Mouse (Mus musculus) cerebellum, postnatal 36 days (tissue): ENCODE measurements around the gene Zglp1.

Experiments used
- DNase-seq, 2 experiments: peaks; one replicate each; pipeline ENCODE4 v3.0.0; 2021 to 2022; ENCODE audit warnings: mixed read lengths in 2 of 2

The Zglp1 gene

GRCm38 (mm10) chr9:21025258-21025810 lies 41.6 kb downstream of the Zglp1 start:
- no peak for DNase-seq

GRCm38 (mm10) chr9:21022726-21023125 lies 44.2 kb downstream of the Zglp1 start:
- DNase-seq: no peak

DNA sequence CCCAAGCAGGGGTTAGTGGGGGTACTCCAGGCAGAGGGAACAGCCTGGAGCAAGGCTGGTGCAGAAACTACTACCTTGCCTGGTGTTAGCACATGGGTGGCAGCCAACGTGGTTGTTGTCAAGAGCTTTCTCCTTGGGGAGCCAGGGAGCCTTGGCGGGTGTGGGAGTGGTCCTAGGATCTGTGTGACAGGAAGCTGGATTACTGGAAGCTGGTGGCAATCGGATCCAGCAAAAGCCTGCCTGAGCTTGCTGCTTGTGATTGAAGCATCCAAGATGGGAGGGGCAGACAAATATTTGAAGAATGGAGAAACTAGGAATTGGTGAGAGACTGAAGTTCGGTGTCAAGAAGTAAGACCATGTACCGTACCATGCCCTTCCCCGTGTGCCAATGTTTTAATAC lies 44.6 kb downstream of the Zglp1 start:
- DNase-seq: no peak

DNA sequence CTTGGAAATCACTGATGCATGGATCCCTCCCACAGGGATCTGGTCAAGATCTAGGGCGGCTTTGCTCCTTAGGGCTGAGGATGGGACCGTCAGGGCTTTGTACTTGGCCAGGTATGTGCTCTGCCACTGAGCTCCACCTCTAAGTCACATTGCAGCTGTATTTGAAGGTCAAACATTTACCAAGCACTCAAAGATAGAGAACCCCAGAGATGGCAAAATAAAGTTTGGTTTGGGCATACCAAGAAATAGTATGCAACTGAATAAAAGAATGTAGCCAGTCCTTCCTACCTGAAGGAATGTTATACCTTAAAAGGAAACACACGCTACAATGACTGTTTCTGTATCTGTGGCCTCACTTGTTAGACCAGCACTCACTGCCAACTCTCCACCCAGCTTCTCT lies 45.5 kb downstream of the Zglp1 start:
- DNase-seq: no peak

DNA sequence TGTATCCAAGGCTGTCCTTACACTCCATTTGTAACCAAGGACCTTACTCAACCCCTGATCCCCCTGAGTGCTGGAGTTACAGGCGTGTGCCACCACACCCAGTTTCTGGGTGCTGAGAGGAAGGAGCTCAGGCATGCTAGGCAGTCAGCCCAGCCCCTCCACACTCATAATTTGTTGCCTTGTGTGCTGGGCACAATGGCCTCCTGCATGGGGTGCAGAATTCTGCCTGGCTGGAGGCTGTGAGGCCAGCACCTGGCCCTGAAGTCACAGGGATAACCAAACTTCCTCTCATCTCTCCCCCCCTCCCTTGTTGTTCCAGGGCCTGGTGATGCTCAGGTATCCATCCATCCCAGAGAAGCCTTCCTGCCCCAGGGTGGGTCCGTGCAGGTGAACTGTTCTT lies 48.3 kb downstream of the Zglp1 start:
- DNase-seq: no peak

DNA sequence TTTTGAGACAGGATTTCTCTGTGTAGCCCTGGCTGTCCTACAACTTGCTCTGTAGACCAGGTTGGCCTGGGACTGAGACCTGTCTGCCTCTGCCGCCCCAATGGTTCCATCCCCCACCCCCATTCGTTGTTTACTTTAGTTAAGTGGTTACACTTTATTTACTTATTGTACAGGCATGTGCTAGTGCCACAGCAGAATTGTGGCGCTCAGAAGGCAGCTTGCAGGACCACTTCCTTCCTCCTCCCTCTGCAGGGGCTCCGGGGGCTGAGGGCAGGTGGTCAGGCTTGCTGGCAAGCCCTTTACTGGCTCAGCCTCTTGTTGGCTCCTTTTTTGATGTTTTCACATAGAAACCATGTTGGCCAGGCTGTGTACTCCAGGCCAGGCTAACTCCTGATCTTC lies 49.7 kb downstream of the Zglp1 start:
- DNase-seq: no peak

- no peak for DNase-seq
These were observed 50.3 kb downstream of the Zglp1 start for GRCm38 (mm10) chr9:21016331-21017176.

GRCm38 (mm10) chr9:21015571-21016130 lies 51.2 kb downstream of the Zglp1 start, which contains the start of gene Icam1:
Gene Icam1, plus strand, starts transcription at chr9:21015985.
- no peak for DNase-seq

- DNase-seq: no peak
These were observed 52.0 kb downstream of the Zglp1 start for GRCm38 (mm10) chr9:21014691-21015570.
